Mouse (Mus musculus) kidney, postnatal 4 days (tissue): ENCODE measurements around the gene Lrp3.

Experiments used
- DNase-seq, 2 experiments: peaks; one replicate each; pipeline ENCODE4 v3.0.0; 2021; ENCODE audit warnings: mixed read lengths in 2 of 2

The Lrp3 gene

DNA sequence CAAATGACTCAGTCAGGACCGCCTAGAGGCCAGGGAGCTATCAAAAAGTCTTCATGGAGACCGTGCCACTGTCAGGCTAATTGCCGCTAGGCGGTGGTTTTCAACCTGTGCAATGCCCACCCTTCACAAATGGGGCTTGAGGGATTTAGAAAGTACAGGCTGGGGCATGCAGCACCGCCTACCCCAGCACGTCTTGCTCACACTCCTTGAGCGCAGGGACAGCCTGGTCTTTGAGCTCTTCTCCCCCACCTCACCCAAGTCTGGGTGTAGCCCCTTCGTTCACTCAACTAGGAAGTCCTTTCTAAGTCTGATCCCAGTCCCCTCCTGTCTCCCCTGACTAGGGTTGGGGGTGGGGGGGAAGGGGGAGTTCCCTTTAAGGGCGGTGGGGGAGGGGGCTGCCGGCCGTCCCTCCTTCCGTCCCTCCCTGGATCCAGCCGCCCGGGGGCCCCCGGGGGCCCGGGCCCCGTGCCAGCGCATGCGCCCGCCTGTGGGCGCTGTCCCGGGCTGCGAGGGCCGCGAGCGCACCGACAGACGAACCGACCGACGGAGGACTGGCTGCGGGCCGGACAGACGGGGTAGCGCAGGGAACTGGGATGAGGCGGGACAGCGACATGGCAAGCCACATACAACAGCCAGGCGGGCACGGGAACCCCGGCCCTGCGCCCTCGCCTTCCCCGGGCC lies 29.3 kb downstream of the Lrp3 start, which contains the start of gene Slc7a10:
Slc7a10 (plus strand) TSS at position 497 of the 681 bp plus-strand sequence.
- DNase-seq: peak; percentile 19 to 38

DNA sequence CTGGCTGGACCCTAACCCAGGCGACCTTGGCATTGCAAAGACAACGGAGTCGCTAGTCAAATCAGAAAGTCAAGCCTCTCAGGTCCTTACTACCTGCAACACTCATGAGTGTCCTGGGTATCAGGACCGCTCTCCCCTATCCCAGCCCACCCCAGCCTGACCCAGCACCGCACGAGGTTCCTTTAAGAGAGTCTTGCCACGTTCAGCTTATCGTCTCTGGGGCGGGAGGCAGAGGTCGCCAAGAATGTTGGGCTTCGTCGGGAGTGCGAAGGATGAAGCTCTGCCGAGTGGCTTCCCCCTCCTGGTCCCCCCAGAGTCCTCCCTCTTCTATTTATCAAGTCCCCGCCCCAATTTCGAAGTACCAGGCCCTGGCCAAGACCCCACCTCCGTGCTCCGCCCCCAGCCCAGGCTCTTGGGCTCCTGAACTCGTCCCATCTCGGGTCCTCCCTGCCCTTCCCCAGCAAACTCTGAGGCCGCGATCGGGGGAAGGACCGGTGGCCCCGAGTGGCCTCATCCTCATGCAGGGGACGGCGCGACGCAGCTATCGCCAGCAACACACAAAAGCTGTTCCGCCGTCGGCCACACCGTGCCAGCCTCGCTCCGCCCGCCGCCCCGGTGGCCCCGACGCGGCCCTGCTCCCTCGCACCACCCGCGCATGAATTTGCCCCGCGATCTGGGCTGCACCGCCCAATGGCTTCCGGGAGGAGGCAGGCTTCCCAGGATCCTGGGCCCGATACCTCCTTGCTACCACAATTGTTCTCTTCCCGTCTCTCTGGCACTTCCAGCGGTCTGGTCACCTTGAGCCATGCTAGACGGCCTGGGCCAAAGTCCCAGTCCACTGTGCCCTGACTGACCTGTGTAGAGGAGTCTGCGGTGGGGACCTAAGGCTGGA lies 30.2 kb downstream of the Lrp3 start:
- peak; percentile 58 to 71 for DNase-seq

DNA sequence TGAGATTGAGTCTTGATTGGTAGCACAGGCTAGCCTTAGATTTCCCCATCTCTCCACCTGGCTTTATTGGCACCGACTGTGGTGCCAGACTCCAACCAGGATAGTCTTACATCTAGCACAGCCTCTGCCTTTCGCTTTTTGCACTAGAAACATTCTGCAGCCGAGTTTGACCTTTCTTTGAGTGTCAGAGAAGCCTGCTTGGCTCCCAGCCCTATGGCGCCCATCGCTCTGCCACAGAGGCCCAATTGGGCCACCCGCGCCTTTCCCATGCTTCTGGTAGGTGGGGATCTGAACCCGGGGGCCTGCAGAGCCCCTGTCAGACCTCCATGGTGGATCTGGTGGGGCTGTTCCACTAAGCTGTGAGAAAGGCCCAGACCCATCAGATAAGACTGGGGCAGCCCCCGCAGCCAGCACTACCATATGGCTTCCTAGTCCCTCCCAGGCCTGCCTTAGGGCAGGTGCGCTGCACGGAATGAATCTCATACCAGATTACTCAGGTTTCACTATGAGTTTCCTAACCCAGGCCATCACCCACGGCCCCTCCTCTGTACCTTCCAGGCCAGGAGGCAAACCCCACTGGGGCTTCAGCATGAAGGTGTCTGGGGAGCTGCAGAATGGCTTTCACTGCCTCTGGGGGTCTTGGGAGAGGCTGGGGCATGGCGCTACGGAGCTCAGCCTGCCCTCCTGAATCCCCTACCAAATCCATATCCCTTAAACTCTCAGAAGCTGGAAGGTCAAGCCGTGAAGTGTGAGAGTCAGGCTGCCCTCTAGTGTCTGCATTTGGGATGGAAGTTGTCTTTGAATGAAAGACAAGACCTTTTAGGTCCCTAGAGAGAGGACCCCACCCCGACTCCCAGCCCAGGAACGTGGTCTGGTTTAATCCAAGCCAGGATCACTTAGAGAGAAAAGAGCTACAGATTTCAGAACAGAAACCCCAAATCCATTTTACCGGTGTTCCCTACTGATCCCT lies 38.6 kb downstream of the Lrp3 start:
- DNase-seq: peak; percentile 55 to 58

DNA sequence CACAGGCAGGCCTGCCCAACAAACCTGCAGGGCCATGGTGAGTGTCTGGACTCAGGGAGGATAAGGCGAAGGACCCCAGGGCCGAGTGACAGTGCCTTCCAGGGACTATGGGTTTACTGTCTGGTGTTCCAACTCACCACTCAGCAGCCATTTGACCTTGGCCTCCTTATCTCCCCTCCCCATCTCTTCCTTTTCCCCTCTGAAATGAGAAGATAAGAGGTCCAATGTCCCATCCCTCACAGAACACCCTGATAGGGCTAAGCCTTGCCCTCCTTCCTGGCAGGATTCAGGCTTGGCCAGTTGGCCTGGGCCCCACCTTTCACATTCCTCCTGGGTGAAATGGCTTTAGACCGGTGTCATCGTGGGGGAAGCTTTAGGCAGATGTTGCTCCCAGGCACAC lies 39.8 kb downstream of the Lrp3 start:
- DNase-seq: no peak

DNA sequence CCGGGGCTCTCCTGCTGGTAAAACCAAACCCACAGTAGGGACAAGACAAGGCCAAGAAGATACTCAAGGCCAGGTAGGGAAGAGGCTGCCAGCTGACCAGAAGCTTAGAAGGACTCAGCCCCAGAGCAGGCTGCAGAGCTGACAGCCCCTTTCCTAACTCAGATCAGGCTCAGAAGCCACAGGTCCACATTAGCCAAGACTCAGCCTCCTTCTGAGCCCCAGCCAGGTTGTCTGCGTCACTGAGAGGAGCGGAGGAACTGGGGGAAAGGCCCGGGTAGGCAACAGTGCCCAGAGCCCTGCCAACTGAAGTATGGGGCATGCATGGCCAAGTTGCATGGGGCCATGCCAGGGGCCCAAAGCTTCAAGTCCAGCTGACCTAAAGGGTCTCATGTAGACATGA lies 42.8 kb downstream of the Lrp3 start:
- DNase-seq: no peak

DNA sequence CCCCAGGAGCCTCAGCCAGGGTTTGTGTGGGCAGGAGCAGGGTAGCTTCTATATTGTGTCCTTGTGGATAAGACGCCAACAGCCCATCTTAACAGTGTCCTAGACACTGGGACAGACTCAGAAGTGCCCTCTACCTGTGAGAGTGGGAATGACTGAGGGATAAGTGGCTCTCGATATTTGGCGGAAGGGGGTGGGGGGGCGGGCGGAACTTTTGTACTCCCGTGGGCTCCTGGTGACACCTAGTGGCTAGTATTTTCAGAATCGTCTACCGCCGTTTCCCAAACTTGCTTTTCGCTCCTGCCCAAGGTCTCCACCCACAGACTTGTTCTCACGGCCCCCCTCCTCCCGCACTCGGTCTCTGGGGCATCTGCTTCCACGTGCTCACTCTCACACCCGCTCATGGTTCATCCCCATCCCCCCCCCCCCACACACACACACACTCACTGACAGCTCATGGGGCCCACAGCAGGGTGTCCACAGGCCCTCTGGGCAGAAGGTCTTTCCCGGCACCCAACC lies 43.4 kb downstream of the Lrp3 start:
- DNase-seq: peak; percentile 86 to 90

DNA sequence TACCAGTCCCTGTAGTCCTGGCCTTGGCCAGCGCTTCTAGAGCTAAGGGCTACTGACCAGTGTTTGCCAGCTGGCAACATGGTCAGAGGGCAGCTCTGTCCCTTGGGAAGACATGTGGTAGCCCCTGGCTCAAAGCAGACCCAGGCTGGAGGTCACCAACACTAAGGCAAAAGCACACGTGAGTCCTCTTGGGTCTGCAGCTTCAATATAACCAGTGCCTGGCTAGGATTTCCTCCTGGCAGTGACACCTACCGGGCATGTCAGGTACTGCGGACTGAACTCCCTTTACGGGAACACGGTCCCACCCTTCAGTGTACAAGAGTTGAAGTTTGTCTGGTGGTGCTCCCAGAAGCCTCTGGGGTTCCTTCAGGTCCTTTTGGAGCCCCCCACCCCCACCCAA lies 46.0 kb downstream of the Lrp3 start:
- DNase-seq: peak; percentile 94 to 96

DNA sequence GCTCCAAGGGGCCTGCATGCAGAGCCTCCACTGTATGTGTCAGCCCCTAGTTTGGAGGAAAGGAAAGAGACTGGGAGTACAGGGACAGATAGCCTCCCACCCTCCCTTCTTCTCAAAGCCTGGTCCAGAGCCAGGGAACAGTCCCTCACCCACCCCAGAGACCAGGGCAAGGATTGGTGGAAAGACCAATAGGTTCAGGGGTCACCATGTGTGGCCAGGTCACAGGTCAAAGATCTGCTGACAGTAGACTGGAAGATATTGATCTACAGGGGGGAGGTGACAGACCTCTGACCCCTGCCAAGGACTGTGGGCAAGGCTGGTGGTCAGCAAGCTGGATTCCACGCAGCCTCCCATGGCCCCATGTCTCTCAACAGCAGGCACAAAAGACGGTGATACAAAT lies 47.4 kb downstream of the Lrp3 start:
- DNase-seq: no peak

DNA sequence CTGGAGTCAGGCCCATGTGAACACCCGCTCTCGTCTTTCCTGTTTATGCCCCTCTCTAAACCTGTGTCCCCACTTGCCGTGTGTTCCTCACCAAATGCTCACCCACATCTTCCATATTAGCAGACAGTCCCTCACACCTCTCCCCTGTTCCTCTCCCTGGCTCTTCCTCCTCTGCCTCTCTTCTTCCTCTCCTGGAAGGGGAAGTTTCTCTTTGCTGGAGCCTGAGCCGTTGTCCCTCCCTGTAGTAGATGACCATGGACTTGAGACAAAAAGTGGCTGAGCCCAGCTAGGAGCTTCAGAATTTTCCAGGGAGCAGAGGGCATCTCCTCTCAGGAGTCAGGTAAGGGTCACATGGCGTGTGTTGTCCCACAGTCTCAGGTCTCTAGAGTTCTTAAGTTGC lies 48.3 kb downstream of the Lrp3 start:
- DNase-seq: no peak

DNA sequence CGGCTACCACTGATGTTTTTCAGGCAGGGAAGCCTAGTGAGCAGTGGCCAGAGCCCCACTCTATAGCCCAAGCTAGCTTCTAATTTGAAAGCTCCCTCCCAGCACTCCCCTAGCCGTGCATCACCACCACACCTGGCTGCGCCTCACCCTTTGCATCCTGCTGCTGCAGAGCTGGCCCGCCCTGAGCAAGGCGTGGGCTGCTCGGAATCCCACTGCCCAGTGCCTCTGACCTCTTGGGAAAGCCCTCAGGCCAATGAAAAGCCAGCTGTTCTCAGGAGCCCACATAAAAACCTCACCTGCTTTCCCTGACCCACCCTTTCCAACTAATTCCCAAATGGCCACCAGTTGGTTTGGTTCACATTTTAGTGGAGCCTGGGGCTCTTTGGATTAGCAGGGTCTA lies 51.2 kb downstream of the Lrp3 start:
- DNase-seq: no peak

DNA sequence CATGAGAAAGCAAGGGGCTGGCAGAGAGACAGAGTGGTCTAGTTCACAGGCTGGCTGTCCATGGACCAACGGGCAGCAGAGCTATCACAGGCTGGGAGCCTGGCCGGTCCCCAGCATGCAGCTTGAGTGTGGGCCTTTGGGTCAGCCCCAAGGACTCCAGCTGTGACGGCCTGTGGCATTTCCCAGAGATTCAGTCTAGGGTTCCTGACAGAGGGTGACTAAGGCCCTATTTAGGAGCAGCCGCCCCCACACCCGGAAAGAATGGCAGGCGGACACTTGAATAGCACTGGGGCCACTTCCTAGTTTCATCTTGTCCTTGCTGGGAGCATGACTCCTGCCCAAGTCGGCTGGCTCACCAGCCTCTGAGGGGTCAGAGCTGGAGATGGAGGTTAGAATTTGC lies 51.7 kb downstream of the Lrp3 start:
- no peak for DNase-seq

DNA sequence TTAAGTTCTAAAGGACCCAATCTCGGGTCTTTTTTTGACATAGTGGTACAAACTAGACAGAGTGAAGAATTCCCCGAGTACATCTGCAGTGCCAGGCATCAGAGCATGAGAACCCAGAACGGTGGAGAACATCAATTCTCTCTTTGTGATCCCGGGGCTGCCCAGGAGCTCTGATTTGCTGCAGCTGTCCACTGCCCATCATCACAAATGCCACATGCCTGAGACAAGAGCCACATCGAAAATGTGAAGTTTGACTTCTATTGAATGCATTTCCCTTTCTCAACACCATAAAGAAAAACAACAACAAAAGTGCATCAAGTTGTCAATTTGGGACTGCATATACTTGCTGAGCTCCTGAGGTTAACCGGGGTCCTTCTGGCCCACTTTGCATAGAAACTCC lies 52.9 kb downstream of the Lrp3 start:
- DNase-seq: no peak

DNA sequence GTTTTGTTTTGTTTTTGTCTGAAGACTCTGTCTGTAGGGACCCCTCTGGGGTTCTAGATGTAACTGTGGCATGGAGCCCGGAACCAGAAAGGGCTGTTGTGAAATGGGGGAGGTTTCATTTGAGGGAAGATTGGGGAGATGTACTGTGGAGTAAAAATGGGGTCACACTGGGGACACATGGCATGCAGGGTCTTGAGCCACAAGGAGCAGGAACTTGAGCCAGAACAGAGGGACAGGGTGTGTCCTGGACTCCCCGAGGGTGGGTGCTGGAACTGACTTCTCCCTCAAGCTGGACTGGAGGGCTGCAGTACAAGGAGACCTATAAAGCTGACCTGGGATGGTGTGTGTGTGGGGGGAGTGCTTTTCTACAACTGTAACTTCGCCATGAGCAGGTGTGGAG lies 57.8 kb downstream of the Lrp3 start:
- no peak for DNase-seq

DNA sequence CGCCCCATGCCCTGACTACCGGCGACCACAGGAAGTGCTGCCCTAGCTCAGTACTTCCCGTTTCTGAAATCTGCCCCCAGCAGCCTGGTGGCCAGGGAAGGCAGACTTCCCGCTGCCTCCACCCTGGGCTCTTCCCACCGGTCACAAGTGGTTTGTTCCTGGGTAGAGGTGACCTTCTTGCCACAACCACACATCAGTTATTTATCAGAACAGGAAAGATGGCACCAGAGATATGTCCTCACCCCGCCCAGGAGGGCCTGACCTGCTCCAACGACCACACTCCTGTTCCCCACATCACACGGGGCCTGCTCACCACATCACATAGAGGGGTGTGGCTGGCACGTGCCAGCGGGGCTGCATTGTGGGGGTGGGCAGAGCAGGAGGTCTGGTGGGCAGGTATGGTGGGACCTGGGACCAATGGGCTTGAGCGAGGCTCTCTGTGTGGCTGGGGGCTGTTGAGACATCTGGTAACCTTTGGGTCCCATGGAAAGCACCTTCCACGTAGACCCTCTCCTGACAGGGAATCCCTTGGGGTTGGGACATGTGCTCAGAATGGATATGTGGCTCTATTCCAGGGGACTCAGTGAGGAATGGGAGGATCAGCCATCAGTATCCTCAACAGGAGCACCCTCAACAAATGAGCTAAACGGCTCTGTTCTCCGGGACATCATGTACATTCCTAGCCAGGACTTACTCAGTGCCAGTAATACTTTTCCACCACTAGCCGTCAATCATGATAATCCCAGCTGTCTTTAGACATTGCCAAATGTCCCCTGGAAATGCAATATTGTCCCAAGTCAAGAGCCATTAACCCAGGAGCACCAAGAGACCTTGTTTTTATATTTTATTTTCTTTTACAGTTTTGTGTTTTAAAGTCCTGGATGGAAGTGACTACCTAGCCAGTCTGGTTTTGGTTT lies 58.5 kb downstream of the Lrp3 start:
- peak in 1 of 2 experiments; percentile 12 for DNase-seq

DNA sequence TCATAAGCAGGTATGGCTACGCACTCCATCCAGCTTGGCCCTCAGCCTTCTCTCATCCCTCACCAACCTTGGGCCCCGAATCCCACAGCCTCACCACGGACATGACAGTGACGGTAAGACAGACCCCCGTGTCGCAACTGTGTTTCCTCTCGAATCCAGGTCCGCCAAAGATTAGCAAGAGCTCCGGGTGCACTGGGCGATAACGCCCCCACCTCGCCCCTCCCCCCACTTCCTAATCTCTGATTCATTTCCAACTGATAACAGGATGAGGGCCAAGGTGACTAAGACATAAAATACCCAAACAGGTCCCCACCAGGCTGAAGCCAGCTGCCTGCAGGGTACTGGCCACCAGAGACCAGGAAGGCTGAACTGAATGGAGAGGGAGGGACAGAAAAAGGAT lies 60.8 kb downstream of the Lrp3 start:
- DNase-seq: no peak

DNA sequence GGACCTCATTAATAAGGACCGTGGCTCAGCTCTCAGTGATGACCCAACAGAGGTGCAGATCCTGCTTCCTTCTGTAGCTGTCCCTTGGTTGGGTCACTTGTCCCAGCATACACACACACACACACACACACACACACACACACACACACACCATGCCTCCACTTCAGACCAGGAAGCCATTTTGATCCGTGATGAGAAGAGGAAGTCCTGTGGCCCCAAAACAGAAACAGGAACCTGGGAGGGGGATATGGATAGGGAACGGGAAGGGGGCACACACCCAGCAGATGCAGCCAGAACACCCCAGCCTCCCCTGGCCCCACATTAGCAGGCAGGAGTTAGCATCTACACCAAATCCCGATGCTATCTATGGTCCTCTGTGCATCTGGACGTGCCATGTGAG lies 64.4 kb downstream of the Lrp3 start:
- no peak for DNase-seq
